Mouse (Mus musculus): ENCODE measurements around the gene Fgfr2. TPM values are rescaled to one million over a fixed set of nuclear protein-coding genes. Genes with fewer than 3 reads are reported as not detected.
"Not testable (repeated sequence)": the region's sequence is repeated elsewhere in the genome, so short reads cannot be mapped to it uniquely, and the experiment has no call there.

Gene Fgfr2
- polyA plus RNA-seq, 1 experiment from 2014 or later = 137 TPM

DNA sequence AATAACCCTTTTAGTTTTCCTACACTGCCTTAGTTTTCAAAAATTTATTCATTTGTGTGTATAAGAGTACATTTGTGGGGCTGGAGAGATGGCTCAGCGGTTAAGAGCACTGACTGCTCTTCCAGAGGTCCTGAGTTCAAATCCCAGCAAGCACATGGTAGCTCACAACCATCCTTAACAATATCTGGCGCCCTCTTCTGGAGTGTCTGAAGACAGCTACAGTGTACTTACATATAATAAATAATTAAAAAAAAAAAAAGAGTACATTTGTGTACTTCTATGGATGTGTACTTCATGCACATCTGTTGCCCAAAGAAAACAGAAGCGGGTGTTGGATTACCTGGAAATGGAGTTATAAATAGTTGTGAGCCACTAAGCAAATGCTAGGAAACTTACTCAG lies 2644.1 kb downstream of the Fgfr2 start:
- H3K9ac ChIP-seq; H3K9me3 ChIP-seq (replicated peaks); H3K27ac ChIP-seq (replicated peaks); H3K4me1 ChIP-seq; H3K36me3 ChIP-seq; H3K27me3 ChIP-seq; ATAC-seq (ENCODE audit: insufficient number of reproducible peaks, low FRiP score, low TSS enrichment, low read depth); H3K4me2 ChIP-seq (replicated peaks); H3K4me3 ChIP-seq (replicated peaks): not testable (repeated sequence)
- 90% methylated on average over 3 of the region's 3 CpGs for whole genome bisulfite sequencing

DNA sequence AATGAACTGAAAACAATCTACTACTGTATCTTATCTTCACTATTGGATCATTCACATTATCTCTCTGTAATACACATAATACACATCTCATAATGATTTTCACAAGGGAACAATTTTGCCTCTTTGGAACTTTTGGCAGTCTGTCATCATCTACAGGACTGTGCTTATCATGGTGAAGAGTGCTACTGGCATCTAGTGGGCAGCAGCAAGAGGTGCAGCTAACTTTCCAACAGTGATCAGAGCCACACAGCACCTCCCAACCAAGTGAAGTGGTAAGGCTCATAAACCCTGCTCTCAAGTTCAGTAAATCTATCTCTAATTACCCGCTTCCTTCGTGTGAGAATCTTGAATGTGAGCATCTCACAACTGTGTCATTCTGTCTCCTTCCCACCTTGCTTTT lies 2647.2 kb downstream of the Fgfr2 start:
- H3K27ac ChIP-seq (replicated peaks) = no peak overlapping the region
- ATAC-seq (ENCODE audit: insufficient number of reproducible peaks, low FRiP score, low TSS enrichment, low read depth) = peak; percentile 80; the same call in 1 of the 2 replicates
- H3K4me1 ChIP-seq = peaks cover 3% of the 10 kb centered on the region; the same call in 1 of the 2 replicates
- no peak overlapping the region for H3K4me2 ChIP-seq (replicated peaks)
- no peaks in the 10 kb centered on the region for H3K27me3 ChIP-seq
- no peak overlapping the region for H3K4me3 ChIP-seq (replicated peaks)
- 23% methylated on average over 2 of the region's 2 CpGs for WGBS
- peaks cover 7% of the 10 kb centered on the region; the same call in 1 of the 2 replicates for H3K36me3 ChIP-seq
- H3K9me3 ChIP-seq (replicated peaks) = no peaks in the 10 kb centered on the region
- H3K9ac ChIP-seq = no peak overlapping the region

DNA sequence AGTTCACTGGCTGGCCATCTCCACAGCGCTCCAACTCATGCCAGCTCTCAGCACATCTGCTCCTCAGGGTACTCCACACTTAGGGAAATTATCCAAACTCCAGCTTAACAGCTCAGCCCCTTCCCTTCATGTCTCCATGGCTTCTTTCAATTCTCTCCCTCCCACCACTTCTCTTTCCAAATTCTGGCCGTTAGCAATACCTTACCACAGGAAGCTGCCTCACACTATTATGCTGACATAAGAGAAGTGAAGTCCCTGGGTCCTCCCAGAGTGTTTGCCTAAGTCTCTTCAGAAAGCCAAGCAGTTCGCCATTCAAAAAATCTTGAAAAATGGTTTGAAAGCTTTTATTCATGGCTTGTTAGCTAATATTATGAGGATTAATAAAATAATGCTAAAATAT lies 2649.3 kb downstream of the Fgfr2 start:
- no peak for ATAC-seq (ENCODE audit: insufficient number of reproducible peaks, low FRiP score, low TSS enrichment, low read depth)
- Histone ChIP-seq H3K9me3 (replicated peaks) (no peaks in the 10 kb centered on the region), H3K27me3 (no peaks in the 10 kb centered on the region), H3K27ac (replicated peaks) (no peak overlapping the region), H3K36me3 (no peaks in the 10 kb centered on the region; the same call in 1 of the 2 replicates), H3K4me1 (peaks cover 3% of the 10 kb centered on the region; the same call in 1 of the 2 replicates), H3K4me2 (replicated peaks) (no peak overlapping the region), H3K4me3 (replicated peaks) (no peak overlapping the region), H3K9ac (no peak overlapping the region)
- 72% methylated on average over 3 of the region's 3 CpGs for WGBS

DNA sequence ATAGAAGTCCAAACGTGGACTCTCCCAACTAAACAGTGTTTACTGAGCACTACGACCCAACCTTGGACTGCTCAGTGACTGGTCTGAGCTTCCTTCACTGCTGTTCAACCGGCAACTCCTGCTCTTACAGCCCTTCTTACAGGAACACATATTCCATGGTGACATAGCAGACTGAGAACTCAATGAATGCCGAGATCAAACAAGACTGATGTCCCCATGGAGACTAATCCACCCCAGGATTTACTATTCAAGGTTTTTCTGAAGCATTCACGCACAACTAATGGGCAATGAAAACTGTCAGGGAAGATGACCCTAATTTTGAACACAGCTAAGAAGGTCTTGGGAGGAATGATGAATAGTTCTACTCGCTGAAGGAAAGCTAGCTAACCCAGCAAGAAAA lies 2650.5 kb downstream of the Fgfr2 start:
- no peak overlapping the region for H3K27ac ChIP-seq (replicated peaks)
- no peak overlapping the region for H3K4me3 ChIP-seq (replicated peaks)
- no peaks in the 10 kb centered on the region for H3K9me3 ChIP-seq (replicated peaks)
- H3K36me3 ChIP-seq = no peaks in the 10 kb centered on the region; the same call in 1 of the 2 replicates
- H3K27me3 ChIP-seq = no peaks in the 10 kb centered on the region
- H3K9ac ChIP-seq = no peak overlapping the region
- ATAC-seq (ENCODE audit: insufficient number of reproducible peaks, low FRiP score, low TSS enrichment, low read depth) = no peak
- no peak overlapping the region for H3K4me2 ChIP-seq (replicated peaks)
- WGBS = 62% methylated on average over 6 of the region's 6 CpGs
- H3K4me1 ChIP-seq = peaks cover 3% of the 10 kb centered on the region; the same call in 1 of the 2 replicates

DNA sequence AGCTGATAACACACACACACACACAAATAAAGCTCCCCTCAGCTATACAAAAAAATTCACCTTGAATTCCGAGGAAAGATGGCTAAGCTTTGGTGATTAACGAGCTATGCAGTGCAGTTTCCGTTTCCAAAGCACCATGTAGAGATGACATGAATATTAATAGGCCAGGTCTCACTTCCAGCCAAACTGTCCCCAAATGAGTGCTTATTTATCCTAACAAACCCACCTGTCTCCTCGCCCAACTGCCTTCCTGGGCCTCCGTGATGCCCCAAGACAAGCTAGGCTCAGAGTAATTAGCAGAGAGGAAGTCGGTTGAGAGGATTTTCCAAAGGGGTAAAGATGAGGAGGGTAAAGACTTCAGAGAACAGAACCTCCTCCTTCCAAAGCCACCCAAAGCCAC lies 2652.1 kb downstream of the Fgfr2 start:
- Histone ChIP-seq H3K27me3 (no peaks in the 10 kb centered on the region), H3K9ac (no peak overlapping the region), H3K27ac (replicated peaks) (no peak overlapping the region), H3K4me2 (replicated peaks) (no peak overlapping the region), H3K9me3 (replicated peaks) (no peaks in the 10 kb centered on the region), H3K4me1 (peaks cover 3% of the 10 kb centered on the region; the same call in 1 of the 2 replicates), H3K4me3 (replicated peaks) (no peak overlapping the region), H3K36me3 (peaks cover under 1% of the 10 kb centered on the region; the same call in 1 of the 2 replicates)
- 53% methylated on average over 6 of the region's 6 CpGs for WGBS
- ATAC-seq (ENCODE audit: insufficient number of reproducible peaks, low FRiP score, low TSS enrichment, low read depth) = no peak

DNA sequence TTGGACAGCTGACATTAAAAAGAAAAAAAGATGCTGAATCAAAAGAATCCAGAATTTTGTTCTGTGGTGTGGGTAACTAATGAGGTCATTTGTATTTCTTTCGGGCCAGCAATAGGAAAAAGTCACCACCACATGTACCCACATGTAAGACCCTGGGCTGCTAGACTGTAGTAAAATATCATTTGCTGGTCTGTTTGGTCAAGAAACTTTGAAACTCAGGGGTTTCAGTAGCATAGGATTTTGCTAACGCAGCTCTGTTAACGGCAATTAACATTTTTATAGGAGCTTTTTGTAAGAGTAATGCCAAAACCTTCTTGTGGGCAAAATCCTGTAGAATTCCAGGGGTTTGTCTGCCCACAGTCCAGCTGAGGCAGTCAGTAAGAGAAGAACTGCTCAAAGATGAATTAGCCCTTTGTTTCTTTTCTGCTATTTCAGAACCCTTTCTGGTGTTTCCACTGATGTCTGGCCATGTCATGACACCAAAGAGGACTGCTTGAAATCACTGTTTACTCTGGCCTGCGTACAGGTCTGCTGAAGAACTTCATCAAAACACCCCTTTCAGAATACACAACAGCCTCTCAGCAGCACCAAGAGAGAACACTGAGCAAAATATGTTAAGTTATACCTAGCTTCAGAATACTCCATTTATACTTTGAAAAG lies 2667.4 kb downstream of the Fgfr2 start:
- WGBS = 50% methylated on average over 4 of the region's 4 CpGs
- H3K27me3 ChIP-seq = no peaks in the 10 kb centered on the region
- no peak overlapping the region for H3K9ac ChIP-seq
- no peak for ATAC-seq (ENCODE audit: insufficient number of reproducible peaks, low FRiP score, low TSS enrichment, low read depth)
- H3K27ac ChIP-seq (replicated peaks) = no peak overlapping the region
- no peak overlapping the region for H3K4me2 ChIP-seq (replicated peaks)
- H3K9me3 ChIP-seq (replicated peaks) = no peaks in the 10 kb centered on the region
- H3K4me1 ChIP-seq = no peaks in the 10 kb centered on the region
- peaks cover 26% of the 10 kb centered on the region for H3K36me3 ChIP-seq
- no peak overlapping the region for H3K4me3 ChIP-seq (replicated peaks)

DNA sequence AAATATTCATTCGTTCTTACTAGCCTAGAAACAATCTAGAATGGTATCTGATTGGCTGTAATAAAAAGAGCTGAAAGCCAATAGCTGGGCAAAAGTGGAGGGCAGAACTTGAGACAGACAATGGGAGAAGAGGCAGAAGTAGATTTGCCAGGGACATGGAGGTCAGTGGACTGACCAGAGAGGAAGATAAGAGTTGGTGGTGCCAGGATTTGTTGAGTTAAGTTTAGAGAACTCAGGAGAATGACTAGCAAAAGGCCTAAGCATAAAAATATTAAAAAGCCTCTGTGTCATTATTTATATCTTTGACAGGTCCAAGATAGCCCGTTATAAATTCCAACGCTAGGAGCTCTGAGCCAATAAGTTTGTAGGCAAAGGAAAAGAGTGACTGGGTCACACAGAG lies 2668.9 kb downstream of the Fgfr2 start:
- no peak overlapping the region for H3K4me2 ChIP-seq (replicated peaks)

DNA sequence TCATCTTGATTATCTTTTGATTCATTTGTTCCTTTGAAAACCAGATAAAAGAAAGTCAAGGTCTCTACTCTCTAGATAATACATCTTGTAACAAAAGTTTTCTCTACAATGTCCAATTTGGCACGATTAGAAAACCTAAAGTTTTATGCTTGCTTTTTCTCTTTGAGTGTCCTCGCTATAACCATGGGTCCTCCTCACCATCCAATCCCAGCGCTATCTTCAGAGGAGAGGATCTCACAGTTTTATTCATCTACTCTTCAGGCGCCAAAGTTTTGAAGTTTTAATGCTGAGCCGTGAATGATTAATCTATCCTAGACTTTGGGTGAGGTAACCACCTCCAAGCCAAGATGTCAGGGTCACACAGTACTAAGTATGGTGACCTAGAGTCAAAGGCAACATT lies 2687.4 kb downstream of the Fgfr2 start:
- ATAC-seq (ENCODE audit: insufficient number of reproducible peaks, low FRiP score, low TSS enrichment, low read depth) = no peak
- no peak overlapping the region for H3K9ac ChIP-seq
- WGBS = 96% methylated on average over 5 of the region's 5 CpGs
- H3K36me3 ChIP-seq = no peaks in the 10 kb centered on the region; the same call in 1 of the 2 replicates
- H3K4me3 ChIP-seq (replicated peaks) = no peak overlapping the region
- no peaks in the 10 kb centered on the region for H3K9me3 ChIP-seq (replicated peaks)
- no peak overlapping the region for H3K27ac ChIP-seq (replicated peaks)
- H3K4me1 ChIP-seq = no peaks in the 10 kb centered on the region
- H3K4me2 ChIP-seq (replicated peaks) = no peak overlapping the region
- H3K27me3 ChIP-seq = no peaks in the 10 kb centered on the region

More for the DNA sequence above, 2668.9 kb downstream of the Fgfr2 start:
- no peak for ATAC-seq (ENCODE audit: insufficient number of reproducible peaks, low FRiP score, low TSS enrichment, low read depth)
- Histone ChIP-seq H3K27ac (replicated peaks) (no peak overlapping the region), H3K4me1 (no peaks in the 10 kb centered on the region), H3K27me3 (no peaks in the 10 kb centered on the region), H3K36me3 (peaks cover 33% of the 10 kb centered on the region), H3K9ac (no peak overlapping the region), H3K4me3 (replicated peaks) (no peak overlapping the region), H3K9me3 (replicated peaks) (no peaks in the 10 kb centered on the region)
- 81% methylated on average over 3 of the region's 3 CpGs for WGBS

DNA sequence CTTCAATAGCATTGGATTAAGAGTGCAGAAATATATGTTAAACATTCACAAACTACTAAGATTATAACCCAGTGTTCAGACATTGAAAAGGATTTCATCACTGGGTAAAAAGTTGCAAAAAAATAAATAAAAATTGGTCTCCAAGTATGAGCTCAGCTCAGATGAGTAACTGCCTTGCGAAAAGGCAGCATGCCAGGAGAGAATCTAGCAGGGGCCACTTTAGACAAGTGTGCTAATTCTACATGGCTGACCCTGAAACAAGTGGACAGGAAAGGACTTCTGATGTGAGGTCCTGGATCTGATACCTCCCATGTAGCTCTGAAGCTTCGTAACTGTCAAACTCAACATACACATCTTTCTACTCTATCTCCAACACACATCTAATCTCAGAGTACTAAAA lies 2691.0 kb downstream of the Fgfr2 start:
- Histone ChIP-seq H3K4me2 (replicated peaks) (no peak overlapping the region), H3K27ac (replicated peaks) (no peak overlapping the region), H3K4me3 (replicated peaks) (no peak overlapping the region), H3K4me1 (peaks cover 3% of the 10 kb centered on the region; the same call in 1 of the 2 replicates), H3K27me3 (no peaks in the 10 kb centered on the region), H3K36me3 (no peaks in the 10 kb centered on the region; the same call in 1 of the 2 replicates), H3K9me3 (replicated peaks) (no peaks in the 10 kb centered on the region), H3K9ac (no peak overlapping the region)
- WGBS = 95% methylated on average over 2 of the region's 2 CpGs
- no peak for ATAC-seq (ENCODE audit: insufficient number of reproducible peaks, low FRiP score, low TSS enrichment, low read depth)

DNA sequence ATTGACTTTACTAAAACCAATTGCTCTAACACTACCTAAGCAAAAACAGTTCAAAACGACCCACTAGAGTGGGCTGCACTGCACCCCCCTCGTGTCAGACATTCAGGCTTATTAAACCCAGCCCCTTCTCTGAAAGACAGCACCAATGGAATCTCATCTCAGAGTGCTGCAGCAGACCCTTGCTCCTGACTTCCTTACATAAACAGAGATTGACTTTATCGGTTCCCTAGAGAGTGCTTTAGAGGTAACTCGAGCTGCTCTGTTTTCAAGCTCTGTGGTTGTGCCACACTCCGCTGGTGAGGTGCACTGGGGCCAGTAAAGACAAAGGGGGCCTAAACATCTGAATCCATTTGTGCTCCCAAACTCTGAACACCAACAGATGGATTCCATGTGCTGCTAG lies 2696.6 kb downstream of the Fgfr2 start:
- H3K9ac ChIP-seq = no peak overlapping the region
- H3K36me3 ChIP-seq = no peaks in the 10 kb centered on the region
- no peaks in the 10 kb centered on the region for H3K27me3 ChIP-seq
- peak overlapping the region; percentile 85 for H3K27ac ChIP-seq (replicated peaks)
- peak overlapping the region; percentile 31; the same call in 1 of the 2 replicates for H3K4me2 ChIP-seq (replicated peaks)
- WGBS = 4% methylated on average over 5 of the region's 5 CpGs
- no peaks in the 10 kb centered on the region for H3K9me3 ChIP-seq (replicated peaks)
- no peak overlapping the region for H3K4me3 ChIP-seq (replicated peaks)
- 0 out of 2 replicates have a peak, but pooled peaks have one; percentile 24 for ATAC-seq (ENCODE audit: insufficient number of reproducible peaks, low FRiP score, low TSS enrichment, low read depth)
- peaks cover 10% of the 10 kb centered on the region for H3K4me1 ChIP-seq

DNA sequence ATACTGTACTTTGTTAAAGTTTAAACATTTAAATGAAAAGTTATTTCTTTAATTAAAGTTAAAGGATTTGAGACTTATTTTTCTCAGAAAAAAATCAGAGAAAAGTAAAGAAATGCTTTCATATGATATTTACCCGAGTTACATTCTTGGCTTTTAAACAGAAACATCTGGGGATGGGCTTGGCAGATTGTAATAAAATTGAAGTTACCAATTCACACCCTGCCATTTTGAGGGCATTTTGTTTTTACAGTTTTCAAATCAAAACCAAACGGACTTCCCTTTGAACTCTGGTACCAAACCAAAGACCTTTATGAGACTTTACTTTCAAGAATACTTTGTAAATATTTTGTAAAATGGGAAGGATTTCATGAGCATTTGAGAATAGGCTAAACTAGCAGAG lies 2697.2 kb downstream of the Fgfr2 start:
- H3K4me1 ChIP-seq = peaks cover 10% of the 10 kb centered on the region
- H3K4me2 ChIP-seq (replicated peaks) = no peak overlapping the region
- WGBS = 25% methylated on average over 2 of the region's 2 CpGs
- H3K9ac ChIP-seq = no peak overlapping the region
- no peaks in the 10 kb centered on the region for H3K9me3 ChIP-seq (replicated peaks)
- H3K27ac ChIP-seq (replicated peaks) = peak overlapping the region; percentile 85
- no peak overlapping the region for H3K4me3 ChIP-seq (replicated peaks)
- no peak for ATAC-seq (ENCODE audit: insufficient number of reproducible peaks, low FRiP score, low TSS enrichment, low read depth)
- no peaks in the 10 kb centered on the region for H3K27me3 ChIP-seq
- no peaks in the 10 kb centered on the region for H3K36me3 ChIP-seq

DNA sequence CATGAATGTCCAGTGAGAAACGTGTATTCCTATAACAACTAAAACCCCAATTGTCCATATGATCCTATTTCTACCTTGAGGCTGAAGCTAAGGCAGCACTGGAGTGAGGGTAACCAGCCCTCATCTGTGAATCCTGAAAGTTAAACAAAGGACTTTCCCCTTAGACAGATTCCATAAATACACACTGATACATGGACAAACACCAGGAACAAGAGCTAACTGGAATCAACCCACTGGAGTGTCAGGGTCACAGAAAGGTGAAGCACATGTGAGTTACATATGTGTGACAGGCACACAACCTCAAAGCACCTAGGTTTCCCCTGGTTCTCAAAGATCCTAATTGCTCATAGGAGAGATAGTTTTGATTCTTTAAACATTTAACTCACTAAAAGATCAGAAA lies 2703.2 kb downstream of the Fgfr2 start:
- Histone ChIP-seq H3K9ac (no peak overlapping the region), H3K4me3 (replicated peaks) (no peak overlapping the region), H3K27me3 (no peaks in the 10 kb centered on the region), H3K36me3 (no peaks in the 10 kb centered on the region; the same call in 1 of the 2 replicates), H3K4me1 (no peaks in the 10 kb centered on the region), H3K4me2 (replicated peaks) (no peak overlapping the region), H3K27ac (replicated peaks) (no peak overlapping the region), H3K9me3 (replicated peaks) (no peaks in the 10 kb centered on the region)
- no peak for ATAC-seq (ENCODE audit: insufficient number of reproducible peaks, low FRiP score, low TSS enrichment, low read depth)
- 63% methylated on average over 1 of the region's 1 CpGs for WGBS

Measured in embryonic facial prominence, embryonic 15.5 days (tissue).